Mouse (Mus musculus) kidney, embryonic 14.5 days (tissue): ENCODE data around the gene Slc44a3. TPM values are rescaled to one million over a fixed set of nuclear protein-coding genes. Genes with fewer than 3 reads are reported as not detected.
A peak's percentile ranks its signal among the peaks of the same experiment; 100 is the strongest.
"Not testable (repeated sequence)": the region's sequence is repeated elsewhere in the genome, so short reads cannot be mapped to it uniquely, and the experiment has no call there.

Experiments used
- ATAC-seq: fragments of 200-750 bp; cut with Nextera tagmentation; 2 replicates; pipeline ENCODE4 v1.8.0; 2017; ENCODE audit warnings: moderate number of reproducible peaks, mild to moderate bottlenecking, moderate TSS enrichment, moderate library complexity; ENCODE audit not compliant: low FRiP score, low TSS enrichment
- H3K27ac ChIP-seq: fragments of 300-500 bp; sonication (generic); 2 replicates; pipeline ENCODE4 v1.5.1; 2014; ENCODE audit warnings: low read depth, mild to moderate bottlenecking, low read length, moderate library complexity, mixed read lengths
- H3K27me3 ChIP-seq: fragments of 300-500 bp; sonication (generic); 2 replicates; pipeline ENCODE4 v1.6.1; 2014; ENCODE audit warnings: mild to moderate bottlenecking, low read length; ENCODE audit not compliant: control insufficient read depth, insufficient read depth
- H3K36me3 ChIP-seq: fragments of 300-500 bp; sonication (generic); 2 replicates; pipeline ENCODE4 v1.6.1; 2014; ENCODE audit warnings: low read length, mixed read lengths; ENCODE audit not compliant: control insufficient read depth, insufficient read depth
- H3K4me1 ChIP-seq: fragments of 300-500 bp; sonication (generic); 2 replicates; pipeline ENCODE4 v1.6.1; 2014; ENCODE audit warnings: low read length, mixed read lengths; ENCODE audit not compliant: control insufficient read depth, insufficient read depth
- H3K4me2 ChIP-seq: fragments of 300-500 bp; sonication (generic); replicated peaks from 2 replicates; pipeline ENCODE4 v1.6.1; 2014; ENCODE audit warnings: low read depth, mild to moderate bottlenecking, low read length
- H3K4me3 ChIP-seq: fragments of 300-500 bp; sonication (generic); 2 replicates; pipeline ENCODE4 v1.5.1; 2014; ENCODE audit warnings: mild to moderate bottlenecking, low read length
- H3K9ac ChIP-seq: fragments of 300-500 bp; sonication (generic); 2 replicates; pipeline ENCODE4 v1.6.1; 2014; ENCODE audit warnings: low read depth, mild to moderate bottlenecking, low read length, moderate library complexity
- H3K9me3 ChIP-seq: fragments of 300-500 bp; sonication (generic); 2 replicates; pipeline ENCODE4 v1.6.1; 2016; ENCODE audit warnings: low read length; ENCODE audit not compliant: control insufficient read depth
- WGBS: fragments of 180-500 bp; shearing (Covaris S2); extraction: QIAGEN DNeasy Blood & Tissue Kit; methylation state at CpG from one replicate; pipeline ENCODE4 v1.1.7; 2014; 5-methylcytosine and 5-hydroxymethylcytosine counted together
- polyA plus RNA-seq: library from polyadenylated mRNA; unstranded; fragments of >200 nt; fragmentation: Nextera tagmentation; extraction: Ambion mirVana; gene quantifications from 2 replicates; pipeline ENCODE4 v1.2.1, GENCODE M21; 2014

The Slc44a3 gene
- polyA plus RNA-seq, 1 experiment from 2014 or later = 9.0 TPM

GRCm38 (mm10) chr3:121539871-121540431 is 7.7 kb upstream of the Slc44a3 start:
- Histone ChIP-seq H3K27me3 (no peaks in the 10 kb centered on the region), H3K27ac (no peak overlapping the region; the same call in 1 of the 2 replicates), H3K36me3 (no peaks in the 10 kb centered on the region), H3K9me3 (no peaks in the 10 kb centered on the region), H3K9ac (no peak overlapping the region), H3K4me2 (0 out of 2 replicates have a peak overlapping the region, but pooled peaks have one; percentile 15), H3K4me3 (no peak overlapping the region), H3K4me1 (peaks cover 9% of the 10 kb centered on the region; the same call in 1 of the 2 replicates)
- peak; percentile 83 for ATAC-seq
- WGBS = 4% methylated on average over 8 of the region's 8 CpGs

GRCm38 (mm10) chr3:121538847-121539246 is 6.6 kb upstream of the Slc44a3 start:
- H3K4me2 ChIP-seq, H3K27ac ChIP-seq, H3K9ac ChIP-seq, H3K9me3 ChIP-seq, H3K4me3 ChIP-seq, ATAC-seq, H3K27me3 ChIP-seq, H3K36me3 ChIP-seq: not testable (repeated sequence)
- H3K4me1 ChIP-seq = peaks cover 15% of the 10 kb centered on the region
- 76% methylated on average over 3 of the region's 3 CpGs for WGBS

- no peak for ATAC-seq
- WGBS = 87% methylated on average over 3 of the region's 3 CpGs
- H3K27me3 ChIP-seq = no peaks in the 10 kb centered on the region
- no peak overlapping the region for H3K9ac ChIP-seq
- no peaks in the 10 kb centered on the region for H3K36me3 ChIP-seq
- no peak overlapping the region for H3K27ac ChIP-seq
- no peaks in the 10 kb centered on the region for H3K9me3 ChIP-seq
- H3K4me2 ChIP-seq = no peak overlapping the region
- peaks cover 15% of the 10 kb centered on the region for H3K4me1 ChIP-seq
- H3K4me3 ChIP-seq = no peak overlapping the region
Observed at GRCm38 (mm10) chr3:121537996-121538395, 5.8 kb upstream of the Slc44a3 start.

GRCm38 (mm10) chr3:121536803-121537202 is 4.6 kb upstream of the Slc44a3 start:
- Histone ChIP-seq H3K36me3 (no peaks in the 10 kb centered on the region), H3K27me3 (no peaks in the 10 kb centered on the region), H3K27ac (no peak overlapping the region), H3K4me1 (peaks cover 21% of the 10 kb centered on the region), H3K4me2 (no peak overlapping the region), H3K9me3 (no peaks in the 10 kb centered on the region), H3K4me3 (no peak overlapping the region), H3K9ac (no peak overlapping the region)
- ATAC-seq = no peak
- WGBS = 73% methylated on average over 9 of the region's 9 CpGs

DNA sequence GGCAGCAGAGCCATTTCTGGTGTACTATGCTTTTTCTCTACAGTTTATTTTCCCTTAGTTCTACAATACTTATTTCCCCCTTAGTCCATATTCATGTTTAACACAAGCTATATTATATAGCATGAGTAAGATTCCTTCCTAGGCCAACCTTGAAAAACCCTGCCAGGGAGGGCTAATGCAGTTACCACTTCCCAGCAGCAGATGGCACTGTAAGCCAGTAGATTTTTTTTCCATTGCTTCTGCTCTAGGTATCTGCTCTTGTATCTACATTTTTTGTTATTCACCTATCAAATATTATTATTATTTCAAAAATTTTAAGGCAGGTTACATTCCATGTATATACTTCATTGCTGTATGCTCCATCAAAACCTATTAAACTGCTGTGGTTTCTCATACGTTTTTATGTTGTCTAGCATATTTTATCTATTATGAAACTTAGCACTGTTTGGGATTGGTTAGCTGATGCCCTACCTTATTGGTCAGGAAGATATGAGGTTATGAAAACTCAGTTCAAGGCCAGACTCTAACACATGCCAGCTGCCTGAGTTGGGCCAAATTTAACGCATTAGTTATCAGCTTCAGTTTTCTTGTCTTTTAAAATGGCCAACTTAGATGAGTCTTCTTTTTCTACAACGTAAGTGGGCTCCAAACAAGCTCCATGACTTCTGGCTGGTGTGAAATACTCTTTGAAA is 3.8 kb upstream of the Slc44a3 start:
- Histone ChIP-seq H3K27me3 (no peaks in the 10 kb centered on the region), H3K4me2 (no peak overlapping the region), H3K4me1 (peaks cover 25% of the 10 kb centered on the region), H3K4me3 (no peak overlapping the region), H3K27ac (no peak overlapping the region), H3K9ac (no peak overlapping the region), H3K9me3 (no peaks in the 10 kb centered on the region), H3K36me3 (no peaks in the 10 kb centered on the region)
- 88% methylated on average over 3 of the region's 3 CpGs for WGBS
- no peak for ATAC-seq

GRCm38 (mm10) chr3:121531370-121532148 is 645 bp downstream of the Slc44a3 start:
- peak overlapping the region; percentile 38; the same call in 1 of the 2 replicates for H3K27ac ChIP-seq
- no peaks in the 10 kb centered on the region for H3K9me3 ChIP-seq
- ATAC-seq = no peak
- H3K27me3 ChIP-seq = no peaks in the 10 kb centered on the region
- peaks cover 31% of the 10 kb centered on the region for H3K4me1 ChIP-seq
- WGBS = 32% methylated on average over 16 of the region's 16 CpGs
- peak overlapping the region; percentile 50 for H3K9ac ChIP-seq
- peak overlapping the region; percentile 30 for H3K4me3 ChIP-seq
- H3K36me3 ChIP-seq = no peaks in the 10 kb centered on the region
- peak overlapping the region; percentile 54 for H3K4me2 ChIP-seq

GRCm38 (mm10) chr3:121530546-121531258 is 1.5 kb downstream of the Slc44a3 start:
- Histone ChIP-seq H3K27ac (peak overlapping the region; percentile 44; the same call in 1 of the 2 replicates), H3K4me3 (no peak overlapping the region)
- peak; percentile 17; the same call in 1 of the 2 replicates for ATAC-seq

DNA sequence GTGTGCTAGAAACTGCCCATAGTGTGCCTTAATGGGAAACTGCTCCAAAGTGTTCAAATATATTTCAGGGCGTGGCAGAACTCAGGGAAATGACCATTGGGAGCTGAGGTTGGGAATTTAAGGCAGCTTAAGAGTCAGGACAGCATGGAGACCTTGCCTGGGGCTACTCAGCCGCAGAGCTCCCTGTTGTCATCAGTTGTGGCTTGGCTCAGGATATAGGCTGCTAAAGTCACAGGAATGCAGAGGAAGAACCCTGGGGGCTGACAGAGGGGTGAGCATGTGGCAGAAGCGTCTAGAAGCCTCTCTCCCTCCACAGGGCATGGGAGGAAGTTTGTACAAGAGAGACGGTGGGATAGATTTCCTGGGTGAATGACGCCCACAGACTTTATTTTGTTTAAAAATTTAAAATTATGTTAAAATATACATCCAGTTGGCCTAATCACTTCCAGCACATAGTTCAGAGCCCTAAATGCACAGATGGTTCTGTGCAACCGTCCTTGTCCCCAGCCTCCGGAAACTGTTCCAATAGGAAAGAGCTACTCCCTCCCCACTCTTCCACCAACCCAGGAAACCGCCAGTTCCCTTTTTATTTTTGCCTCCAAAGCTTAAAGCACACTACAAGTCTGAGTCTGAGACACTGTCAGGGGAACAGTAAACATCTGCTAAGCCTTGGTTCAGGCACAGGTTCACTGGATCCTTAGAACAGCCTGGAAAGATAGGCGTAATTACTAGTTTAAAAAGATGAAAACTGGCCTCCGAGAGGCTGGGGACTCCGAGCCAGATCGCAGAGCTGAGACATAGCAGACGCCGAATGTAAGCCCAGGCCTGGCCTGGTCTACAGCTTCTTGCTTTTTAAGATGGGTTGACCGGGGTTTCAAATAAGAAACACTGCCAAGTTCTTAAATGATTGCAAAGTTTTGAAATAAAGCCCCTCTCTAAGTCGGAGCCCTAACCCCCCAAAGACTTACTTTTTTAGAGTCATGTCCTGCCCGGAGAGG is 5.8 kb downstream of the Slc44a3 start:
- no peaks in the 10 kb centered on the region for H3K36me3 ChIP-seq
- WGBS = 66% methylated on average over 17 of the region's 17 CpGs
- no peak for ATAC-seq
- H3K27me3 ChIP-seq = no peaks in the 10 kb centered on the region
- no peak overlapping the region for H3K27ac ChIP-seq
- no peak overlapping the region for H3K4me2 ChIP-seq
- no peaks in the 10 kb centered on the region for H3K9me3 ChIP-seq
- H3K4me3 ChIP-seq = no peak overlapping the region
- H3K9ac ChIP-seq = no peak overlapping the region
- peaks cover 18% of the 10 kb centered on the region; the same call in 1 of the 2 replicates for H3K4me1 ChIP-seq

More at GRCm38 (mm10) chr3:121530546-121531258, 1.5 kb downstream of the Slc44a3 start:
- Histone ChIP-seq H3K36me3 (no peaks in the 10 kb centered on the region), H3K9me3 (no peaks in the 10 kb centered on the region), H3K9ac (no peak overlapping the region), H3K27me3 (no peaks in the 10 kb centered on the region), H3K4me2 (peak overlapping the region; percentile 54; the same call in 1 of the 2 replicates), H3K4me1 (peaks cover 34% of the 10 kb centered on the region)
- 42% methylated on average over 10 of the region's 10 CpGs for WGBS
